ENCODE assay signal across 29 mouse cellular contexts in genomic region chr19:37156040-37156439, GRCm38 (mm10).
"Had no signal": no experiment of that assay in that cellular context is flagged by ENCODE, and none has a peak within 500 bp of the region (broad histone marks: within the 10 kb centered on the region; RNA-seq: fewer than 3 reads in every experiment).

No protein-coding gene starts in this region.

- H3K27me3 ChIP-seq: limb, embryonic 12.5 days; limb, embryonic 13.5 days; limb, embryonic 15.5 days; liver, embryonic 13.5 days; liver, embryonic 15.5 days; lung, embryonic 15.5 days; midbrain, embryonic 12.5 days; midbrain, embryonic 13.5 days; neural tube, embryonic 12.5 days had no signal

- H3K9ac ChIP-seq: limb, embryonic 12.5 days; limb, embryonic 13.5 days; limb, embryonic 15.5 days; liver, embryonic 13.5 days; liver, embryonic 14.5 days; liver, embryonic 15.5 days; lung, embryonic 14.5 days; lung, embryonic 15.5 days; midbrain, embryonic 12.5 days; midbrain, embryonic 13.5 days; neural tube, embryonic 12.5 days had no signal

- H3K4me2 ChIP-seq: limb, embryonic 12.5 days; limb, embryonic 13.5 days; limb, embryonic 15.5 days; liver, embryonic 11.5 days; liver, embryonic 13.5 days; liver, embryonic 15.5 days; lung, embryonic 14.5 days; lung, embryonic 15.5 days; midbrain, embryonic 11.5 days; midbrain, embryonic 12.5 days; midbrain, embryonic 13.5 days; neural tube, embryonic 12.5 days had no signal

- H3K9me3 ChIP-seq: limb, embryonic 10.5 days; limb, embryonic 12.5 days; limb, embryonic 13.5 days; limb, embryonic 15.5 days; liver, embryonic 13.5 days; liver, embryonic 15.5 days; lung, embryonic 15.5 days; megakaryocyte, embryonic 14.5 days; midbrain, embryonic 10.5 days; midbrain, embryonic 12.5 days; midbrain, embryonic 13.5 days; neural tube, embryonic 12.5 days had no signal

- ATAC-seq: lung, postnatal 0 days; midbrain, embryonic 13.5 days had no signal

- H3K27ac ChIP-seq: left cerebral cortex, adult 2 months; limb, embryonic 10.5 days; limb, embryonic 12.5 days; limb, embryonic 13.5 days; limb, embryonic 15.5 days; liver, embryonic 13.5 days; liver, embryonic 14.5 days; liver, embryonic 15.5 days; lung, embryonic 15.5 days; macrophage; midbrain, embryonic 10.5 days; midbrain, embryonic 12.5 days; midbrain, embryonic 13.5 days; neural tube, embryonic 12.5 days had no signal

- H3K36me3 ChIP-seq: limb, embryonic 10.5 days; limb, embryonic 12.5 days; limb, embryonic 13.5 days; limb, embryonic 15.5 days; liver, embryonic 13.5 days; liver, embryonic 15.5 days; lung, embryonic 15.5 days; midbrain, embryonic 10.5 days; midbrain, embryonic 12.5 days; midbrain, embryonic 13.5 days; neural tube, embryonic 12.5 days had no signal

- H3K4me1 ChIP-seq: limb, embryonic 10.5 days; limb, embryonic 12.5 days; limb, embryonic 15.5 days; lung, embryonic 15.5 days; midbrain, embryonic 10.5 days; midbrain, embryonic 12.5 days; midbrain, embryonic 13.5 days; neural tube, embryonic 12.5 days had no signal

- H3K4me3 ChIP-seq: left cerebral cortex, adult 2 months; limb, embryonic 10.5 days; limb, embryonic 12.5 days; limb, embryonic 13.5 days; limb, embryonic 15.5 days; liver, embryonic 13.5 days; liver, embryonic 15.5 days; lung, embryonic 15.5 days; megakaryocyte, embryonic 14.5 days; midbrain, embryonic 10.5 days; midbrain, embryonic 12.5 days; midbrain, embryonic 13.5 days; myocyte; neural tube, embryonic 12.5 days had no signal

- DNase-seq: layer of hippocampus, postnatal 36 days; left cerebral cortex, postnatal 4 days; liver; liver, embryonic 13.5 days; lung, adult 18-20 months; lung, adult 2 months; lung, embryonic 14.5 days; lung, postnatal 10 days; lung, postnatal 14 days; lung, postnatal 36 days; lung, postnatal 4 days had no signal
